Mouse (Mus musculus): Measurements from ENCODE around the gene Mtmr3.
A peak's percentile ranks its signal among the peaks of the same experiment; 100 is the strongest.

Gene Mtmr3

DNA sequence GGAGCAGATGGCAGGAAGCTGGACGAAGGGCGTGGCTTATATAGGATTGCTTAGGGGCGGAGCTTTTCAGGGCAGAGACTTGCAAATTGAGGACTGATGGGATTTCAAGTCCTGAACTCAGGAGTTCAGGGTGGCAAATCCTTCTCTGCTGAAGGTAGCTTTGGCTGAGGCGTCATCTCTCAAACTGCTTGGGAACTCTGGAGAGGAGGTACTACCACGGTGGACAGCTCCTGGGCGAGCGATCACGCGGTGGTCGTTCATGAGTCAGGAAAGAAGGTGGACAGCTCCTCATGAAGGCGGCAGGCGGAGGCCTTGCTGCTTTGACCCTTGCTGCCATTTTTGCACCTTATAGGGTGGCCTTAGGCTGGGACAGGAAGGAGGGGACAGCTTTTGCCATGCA lies 133.5 kb downstream of the Mtmr3 start:
- no peak for DNase-seq

- no peak for DNase-seq
Observed at GRCm38 (mm10) chr11:4460615-4461014, 134.0 kb downstream of the Mtmr3 start.

- no peak for DNase-seq
Observed at GRCm38 (mm10) chr11:4454895-4455535, 139.6 kb downstream of the Mtmr3 start.

- DNase-seq, result no peak
Observed at GRCm38 (mm10) chr11:4452467-4453184, 142.0 kb downstream of the Mtmr3 start.

GRCm38 (mm10) chr11:4451116-4451515 lies 143.5 kb downstream of the Mtmr3 start:
- DNase-seq, result peak; percentile 77

DNA sequence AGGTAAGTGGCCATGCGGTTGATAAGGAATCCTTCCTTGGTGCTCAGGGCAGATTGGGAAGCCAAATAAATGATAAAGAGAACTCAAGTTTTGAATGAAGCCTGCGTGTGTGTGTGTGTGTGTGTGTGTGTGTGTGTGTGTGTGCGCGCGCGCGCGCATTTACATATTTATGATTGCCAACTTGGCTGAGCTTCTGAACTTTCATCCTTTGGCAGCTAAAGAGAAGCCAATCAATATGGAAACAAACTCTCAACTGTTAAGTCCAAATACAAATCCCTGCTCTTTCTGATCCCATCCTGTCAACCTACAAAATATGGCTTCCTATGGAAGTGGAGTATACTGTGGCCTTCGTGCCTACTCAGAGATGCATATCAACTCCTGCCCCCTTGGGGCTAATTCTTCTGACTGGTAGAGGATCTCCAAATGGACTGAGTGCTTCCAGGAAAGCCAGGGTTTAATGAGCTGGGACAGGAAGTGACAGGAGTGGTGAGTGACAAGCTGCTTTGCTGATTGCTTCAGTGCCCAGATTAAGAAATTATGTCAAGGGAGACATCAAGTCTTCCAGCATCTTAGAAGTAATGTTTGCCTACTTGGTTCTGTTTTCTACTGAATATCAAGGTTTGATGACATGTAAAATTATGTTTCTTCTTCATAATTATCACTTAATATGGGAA lies 148.3 kb downstream of the Mtmr3 start:
- DNase-seq, result no peak

- no peak for DNase-seq
Observed at GRCm38 (mm10) chr11:4442280-4442679, 152.4 kb downstream of the Mtmr3 start.

- peak; percentile 49 for DNase-seq
Observed at GRCm38 (mm10) chr11:4440978-4441377, 153.7 kb downstream of the Mtmr3 start, which contains the start of gene Hormad2. Gene Hormad2, minus strand, starts transcription at chr11:4441105.

DNA sequence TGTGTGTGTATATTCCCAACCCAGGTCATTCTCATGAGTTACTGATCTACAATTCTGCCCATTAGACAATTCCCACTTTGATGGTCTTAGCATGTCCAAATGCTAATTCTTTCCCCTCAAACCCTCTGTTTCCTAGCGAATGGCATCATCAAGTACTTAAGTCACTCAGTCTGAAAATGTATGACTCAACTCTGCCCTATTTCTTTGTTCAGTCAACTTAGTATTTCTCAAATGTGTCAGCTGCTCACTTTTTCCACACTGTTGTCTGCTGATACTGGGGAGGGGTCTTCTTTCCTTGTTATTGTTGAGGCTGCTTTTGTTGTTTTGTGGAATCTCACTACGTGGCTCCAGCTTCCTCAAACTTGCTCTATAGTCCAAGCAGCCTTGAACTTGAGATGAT lies 156.5 kb downstream of the Mtmr3 start:
- no peak for DNase-seq

- DNase-seq, result no peak
Observed at GRCm38 (mm10) chr11:4437318-4437717, 157.3 kb downstream of the Mtmr3 start.

GRCm38 (mm10) chr11:4436631-4437030 lies 158.0 kb downstream of the Mtmr3 start:
- no peak for DNase-seq

DNA sequence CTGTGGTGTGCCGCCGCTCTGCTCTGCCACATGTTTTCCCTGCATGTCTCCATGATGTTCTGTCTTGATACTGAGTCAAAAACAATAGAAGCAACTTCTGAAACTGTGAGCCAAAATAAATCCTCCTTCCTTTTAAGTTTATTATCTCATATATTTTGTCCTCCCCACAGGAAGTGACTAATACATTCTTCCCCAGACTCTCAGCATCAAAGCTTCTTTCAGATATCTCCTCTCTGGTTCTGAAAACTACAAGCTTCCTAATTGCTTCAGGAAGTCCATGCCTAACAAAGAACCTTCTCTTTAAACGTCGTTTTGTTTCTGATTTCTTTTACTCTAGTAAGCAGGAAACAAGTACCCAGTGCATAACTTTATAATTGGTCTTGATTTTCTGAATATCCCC lies 160.2 kb downstream of the Mtmr3 start:
- DNase-seq, result no peak
